Mouse (Mus musculus): ENCODE results near the gene Dusp22.

GRCm38 (mm10) chr13:30711066-30711465 lies 51.3 kb downstream of the Dusp22 start:
- TF ChIP-seq CTCF (IDR thresholded peaks at IDR 0.05; ENCODE audit: low read depth), result no peak
- no peak for TF ChIP-seq EP300 (IDR thresholded peaks at IDR 0.05; ENCODE audit: low read depth)
